Mouse (Mus musculus) urinary bladder, postnatal 36 days (tissue): ENCODE results near the gene Katna1.
A peak's percentile ranks its signal among the peaks of the same experiment; 100 is the strongest.
"Not testable (repeated sequence)": the region's sequence is repeated elsewhere in the genome, so short reads cannot be mapped to it uniquely, and the experiment has no call there.

ENCODE experiments used
- DNase-seq, 2 experiments: peaks; one replicate each; pipeline ENCODE4 v3.0.0; 2022; ENCODE audit warnings: low spot score in 2 of 2, mixed read lengths in 1 of 2

Gene Katna1

DNA sequence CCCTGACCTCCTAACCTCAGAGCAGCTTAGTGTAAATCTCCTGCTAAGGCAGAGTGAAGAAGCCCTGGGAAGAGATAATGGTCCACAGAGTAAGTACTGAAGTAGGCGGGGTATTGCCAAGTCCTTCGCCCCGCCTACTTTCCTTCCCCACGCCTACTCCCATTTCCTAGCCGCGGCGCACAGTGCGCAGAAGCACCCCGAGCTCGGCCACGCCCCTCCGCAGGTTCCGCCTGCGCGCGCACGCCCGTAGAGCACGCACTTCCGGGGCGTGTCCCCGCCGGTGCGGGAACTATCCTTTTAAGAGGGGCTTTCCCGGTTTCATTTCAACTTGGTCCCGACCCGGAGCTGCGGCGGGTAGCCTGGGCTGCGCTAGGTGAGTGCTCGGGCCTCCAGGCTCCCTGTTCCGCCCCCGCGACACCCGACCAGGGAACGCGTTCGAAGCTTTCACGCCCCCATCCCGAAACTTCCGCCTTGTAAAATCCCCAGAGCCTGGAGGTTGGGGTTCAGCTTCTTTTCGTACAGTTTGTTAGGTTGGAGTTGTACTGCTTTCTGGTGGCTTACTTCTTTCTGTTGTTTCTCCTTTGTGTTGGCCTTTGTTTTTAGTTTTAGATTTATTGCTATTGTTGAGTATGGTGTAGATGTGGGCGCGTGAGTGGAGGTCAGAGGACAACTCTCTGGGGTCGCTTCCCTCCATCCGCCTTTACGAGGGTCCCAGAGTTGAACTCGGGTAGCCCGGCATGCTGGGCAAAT, at the start of gene Katna1:
TSS of gene Katna1 (plus strand) at position 250 of the 750 bp plus-strand sequence.
- DNase-seq, result peak; percentile 85 to 94

- peak; percentile 74 to 84 for DNase-seq
These were observed 45.0 kb upstream of the Katna1 start, which contains the start of the genes Pcmt1 and Lats1 for GRCm38 (mm10) chr10:7680731-7681301. Pcmt1 (minus strand) TSS chr10:7681136. Lats1 (plus strand) TSS chr10:7681214.

DNA sequence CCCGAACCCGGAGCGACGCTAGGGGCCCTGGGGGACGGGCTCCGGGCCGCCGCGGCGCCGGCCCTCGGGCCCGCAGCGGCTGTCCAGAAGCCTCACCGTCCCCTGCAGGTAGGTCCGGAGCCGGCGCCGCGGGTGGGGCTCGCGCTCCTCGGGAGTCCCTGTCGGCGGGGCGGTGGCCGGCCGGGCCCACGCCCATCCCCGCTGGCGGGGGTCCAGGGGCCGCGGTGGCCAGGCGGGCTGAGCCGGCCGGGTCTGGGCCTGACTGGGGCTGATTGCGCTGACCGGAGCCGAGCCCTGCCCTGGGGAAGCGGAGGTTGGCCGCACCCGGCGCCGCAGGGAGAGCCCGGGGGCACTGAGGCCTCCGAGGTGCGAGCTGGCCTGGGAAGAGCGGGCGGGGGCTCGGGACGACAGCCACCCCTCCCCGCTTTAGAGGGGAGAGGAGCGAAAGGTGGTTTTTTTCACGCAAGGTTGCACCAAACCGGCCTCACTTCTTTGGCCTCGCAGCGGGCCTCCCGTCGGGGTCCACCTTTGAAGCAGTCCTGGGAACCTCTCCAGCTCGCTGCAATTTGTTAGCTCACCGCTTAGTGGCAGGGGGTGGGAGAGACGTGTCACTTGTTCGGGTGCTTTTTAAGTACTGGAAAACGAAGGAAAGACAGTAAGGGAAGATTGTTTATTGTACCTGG, 44.3 kb upstream of the Katna1 start:
- DNase-seq, result peak; percentile 60 to 70

DNA sequence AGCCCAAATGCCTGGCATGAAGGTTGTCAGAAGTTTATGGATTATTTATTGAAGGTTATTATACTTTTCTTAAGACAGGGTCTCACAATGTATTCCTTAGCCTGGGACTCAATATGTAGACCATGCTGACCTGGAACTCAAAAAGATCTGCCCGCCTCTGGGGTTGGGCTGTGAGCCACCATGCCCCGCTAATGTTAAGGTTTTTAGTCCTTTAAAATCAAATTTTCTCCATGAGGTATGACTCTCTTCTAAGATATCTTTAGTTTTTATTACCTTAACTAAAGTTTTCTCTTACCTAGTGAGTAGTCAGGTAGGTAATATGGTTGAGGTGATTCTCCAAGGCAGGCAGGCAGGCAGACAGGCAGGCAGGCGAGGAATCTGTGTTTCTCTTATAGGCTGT, 43.6 kb upstream of the Katna1 start:
- DNase-seq, result no peak

- no peak for DNase-seq
These were observed 38.9 kb upstream of the Katna1 start for GRCm38 (mm10) chr10:7686902-7687301.

GRCm38 (mm10) chr10:7695286-7695685, 30.5 kb upstream of the Katna1 start:
- DNase-seq, result no peak

GRCm38 (mm10) chr10:7700120-7700519, 25.7 kb upstream of the Katna1 start:
- DNase-seq, result no peak

DNA sequence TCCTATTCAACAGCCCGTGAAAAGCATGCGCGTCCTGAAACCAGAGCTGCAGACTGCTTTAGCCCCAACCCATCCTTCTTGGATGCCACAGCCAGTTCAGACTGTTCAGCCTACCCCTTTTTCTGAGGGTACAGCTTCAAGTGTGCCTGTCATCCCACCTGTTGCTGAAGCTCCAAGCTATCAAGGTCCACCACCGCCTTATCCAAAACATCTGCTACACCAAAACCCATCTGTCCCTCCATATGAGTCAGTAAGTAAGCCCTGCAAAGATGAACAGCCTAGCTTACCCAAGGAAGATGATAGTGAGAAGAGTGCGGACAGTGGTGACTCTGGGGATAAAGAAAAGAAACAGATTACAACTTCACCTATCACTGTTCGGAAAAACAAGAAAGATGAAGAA, 23.2 kb upstream of the Katna1 start:
- DNase-seq, result no peak

DNA sequence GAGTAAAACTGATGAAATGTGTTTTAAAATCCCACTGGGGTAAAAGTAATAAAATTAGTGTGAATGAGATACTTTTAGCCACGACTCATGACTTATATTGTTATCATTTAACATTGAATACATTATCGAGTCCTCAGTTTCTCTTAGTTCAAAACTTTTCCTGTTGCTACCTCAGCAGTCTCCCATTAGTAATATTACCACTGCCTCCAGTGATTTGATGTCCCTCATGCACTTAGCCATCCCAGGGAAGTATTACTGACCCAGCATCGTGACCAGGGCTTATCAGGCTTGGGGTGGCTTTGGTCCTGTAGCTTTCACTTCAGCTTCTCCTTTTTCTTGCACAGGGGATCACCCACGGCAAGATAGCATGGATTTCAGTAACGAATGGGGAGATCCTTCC, 15.7 kb upstream of the Katna1 start:
- no peak for DNase-seq

DNA sequence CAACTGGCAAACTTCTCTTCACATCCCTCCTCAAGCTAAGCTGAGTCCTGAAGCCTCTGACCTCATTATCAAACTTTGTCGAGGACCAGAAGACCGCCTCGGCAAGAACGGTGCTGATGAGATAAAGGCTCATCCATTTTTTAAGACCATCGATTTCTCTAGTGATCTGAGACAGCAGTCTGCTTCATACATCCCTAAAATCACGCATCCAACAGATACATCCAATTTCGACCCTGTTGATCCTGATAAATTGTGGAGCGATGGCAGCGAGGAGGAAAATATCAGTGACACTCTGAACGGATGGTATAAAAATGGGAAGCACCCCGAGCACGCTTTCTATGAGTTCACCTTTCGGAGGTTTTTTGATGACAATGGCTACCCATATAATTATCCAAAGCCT, 13.3 kb upstream of the Katna1 start:
- no peak for DNase-seq

DNA sequence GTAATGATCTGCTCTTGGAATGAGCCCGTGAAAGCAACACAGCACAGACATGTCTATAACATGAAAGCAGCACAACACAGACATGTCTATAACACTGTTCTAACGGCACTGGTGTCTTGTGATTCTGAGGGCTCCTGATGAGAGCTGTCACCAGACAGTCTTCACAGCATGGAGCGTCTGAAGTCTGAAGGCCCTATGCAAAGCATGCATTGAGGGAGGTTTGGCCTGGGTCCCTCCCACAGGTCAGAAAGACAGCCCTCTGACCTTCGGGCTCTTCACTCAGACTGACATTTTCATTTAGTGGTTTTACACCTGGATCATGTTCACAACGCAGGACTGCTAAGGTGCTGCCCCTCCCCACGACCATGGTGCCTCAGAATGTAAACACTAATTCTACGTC, 10.7 kb upstream of the Katna1 start:
- no peak for DNase-seq

DNA sequence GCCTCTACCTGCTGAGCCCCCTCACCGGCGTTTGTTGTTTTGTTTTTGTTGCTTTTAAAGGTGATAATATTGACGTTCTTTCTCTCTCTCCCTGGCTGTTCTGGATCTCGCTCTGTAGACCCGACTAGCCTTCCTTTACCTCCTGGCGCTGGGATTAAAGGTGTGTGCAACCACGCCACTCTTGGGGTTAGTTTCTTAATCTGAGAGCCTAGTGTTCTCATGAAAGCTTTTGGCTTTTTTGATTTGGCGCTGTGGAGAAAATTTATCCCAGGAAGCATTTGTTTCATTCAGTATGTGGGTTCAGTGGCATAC, 657 bp downstream of the Katna1 start:
- no peak for DNase-seq

GRCm38 (mm10) chr10:7727011-7727410, 1.2 kb downstream of the Katna1 start:
- DNase-seq, result no peak

GRCm38 (mm10) chr10:7731582-7731981, 5.8 kb downstream of the Katna1 start:
- no peak for DNase-seq

DNA sequence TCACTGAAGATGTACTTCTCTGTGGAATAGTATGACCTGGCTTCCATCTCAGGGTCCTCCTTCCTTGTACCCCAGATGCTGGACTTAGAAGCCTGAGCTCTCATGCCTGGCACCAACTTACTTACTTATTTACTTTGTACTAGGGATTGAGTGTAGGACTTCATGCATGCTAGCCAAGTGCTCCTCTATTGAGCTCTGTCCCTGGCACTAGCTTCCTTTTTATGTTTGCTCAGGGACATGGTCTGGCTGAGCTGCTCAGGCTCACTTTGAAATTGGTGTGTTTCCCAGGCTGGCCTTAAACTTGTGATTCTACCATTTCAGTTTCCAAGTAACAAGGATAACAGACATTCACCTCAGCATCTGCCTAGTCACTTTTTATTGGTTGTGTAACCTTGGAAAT, 11.3 kb downstream of the Katna1 start:
- DNase-seq, result no peak

DNA sequence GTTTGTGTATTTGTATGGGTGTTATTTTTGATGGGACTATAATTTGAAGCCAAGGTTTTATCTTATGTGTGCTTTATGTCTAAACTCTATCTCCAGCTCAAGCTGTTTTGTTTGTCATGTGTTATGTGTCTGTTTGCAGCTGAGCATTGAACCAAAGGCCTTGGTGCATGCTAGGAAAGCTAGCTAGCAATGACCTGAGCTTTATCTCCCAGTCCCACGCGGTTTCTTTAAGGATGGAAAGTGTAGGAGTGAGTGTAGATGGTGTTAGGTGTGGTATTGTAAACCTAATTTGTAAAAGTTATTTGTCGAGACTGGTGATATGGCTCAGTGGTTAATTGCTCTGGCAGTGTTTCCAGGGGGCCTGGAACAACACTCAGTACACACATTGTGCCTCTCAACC, 12.1 kb downstream of the Katna1 start:
- DNase-seq, result no peak

DNA sequence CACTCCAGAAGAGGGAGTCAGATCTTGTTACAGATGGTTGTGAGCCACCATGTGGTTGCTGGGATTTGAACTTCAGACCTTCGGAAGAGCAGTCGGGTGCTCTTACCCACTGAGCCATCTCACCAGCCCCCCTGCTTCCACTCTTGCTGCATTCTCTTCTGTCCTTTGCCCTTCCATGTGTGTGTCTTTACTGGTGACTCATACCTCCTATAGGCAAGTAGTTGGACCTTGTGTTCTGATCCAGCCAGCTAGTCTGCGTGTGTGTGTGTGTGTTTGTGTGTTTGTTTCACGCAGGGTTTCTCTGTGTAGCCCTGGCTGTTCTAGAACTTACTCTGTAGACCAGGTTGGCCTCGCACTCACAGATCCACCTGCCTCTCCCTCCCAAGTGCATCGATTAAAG, 19.7 kb downstream of the Katna1 start:
- not testable (repeated sequence) for DNase-seq

- DNase-seq, result no peak
These were observed 23.0 kb downstream of the Katna1 start for GRCm38 (mm10) chr10:7748752-7749151.

GRCm38 (mm10) chr10:7757544-7757943, 31.7 kb downstream of the Katna1 start:
- DNase-seq, result no peak

GRCm38 (mm10) chr10:7772346-7772745, 46.5 kb downstream of the Katna1 start:
- DNase-seq, result no peak

- DNase-seq, result no peak
These were observed 47.0 kb downstream of the Katna1 start for GRCm38 (mm10) chr10:7772769-7773168.

DNA sequence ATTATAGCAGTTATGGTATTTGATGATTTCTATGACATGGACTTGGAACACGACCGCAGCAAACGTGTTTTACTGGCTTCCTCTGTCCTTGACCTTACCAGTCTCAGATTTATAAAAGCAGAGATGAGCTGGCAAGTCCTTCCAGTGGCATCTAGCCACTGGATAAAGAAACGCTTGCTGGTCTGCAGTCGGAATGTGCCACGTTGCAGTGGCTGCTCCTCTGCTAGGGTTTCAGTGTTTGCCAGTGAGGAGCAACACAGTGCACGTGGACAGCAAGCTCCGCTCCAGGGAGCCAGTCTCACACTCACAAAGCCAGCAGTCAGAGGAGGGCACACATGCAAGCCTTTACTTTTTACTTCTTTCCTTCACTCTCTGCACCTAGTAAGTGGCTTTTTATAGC, 49.6 kb downstream of the Katna1 start:
- peak in 1 of 2 experiments; percentile 1 for DNase-seq

GRCm38 (mm10) chr10:7778361-7778760, 52.6 kb downstream of the Katna1 start:
- DNase-seq, result peak in 1 of 2 experiments; percentile 12
